Mouse (Mus musculus): Measurements from ENCODE around the gene Eed. TPM values are rescaled to one million over a fixed set of nuclear protein-coding genes. Genes with fewer than 3 reads are reported as not detected.

Gene Eed
- 10 to 100 TPM; 24.7 to 27.3 TPM for total RNA-seq (2021)
- 12.0 and 16.8 TPM in 2 replicates for polyA plus RNA-seq (2012; rRNA removed)
- long read RNA-seq, transcript Eed-201 (12 exons, 2,067 nt): major isoform, 15 of 19 reads
- long read RNA-seq, partial matches to known transcripts: 1 of 19 reads
- long read RNA-seq, other reads (novel, unspliced or antisense): 3 of 19 reads

GRCm38 (mm10) chr7:89980485-89981422 is at the start of gene Eed:
Gene Eed, minus strand, starts transcription at chr7:89980983.
- intact Hi-C loops (cut with DNase I): loop anchor here (2.0 kb wide), 1 partner anchor 40 kb away; the partner anchor contains the start of gene Hikeshi
- peak within 1 kb of the TSS; percentile 93 for H3K9ac ChIP-seq (ENCODE audit: low read depth, low read length)
- 0 out of 2 replicates have a peak, but pooled peaks have one; percentile 19 for TF ChIP-seq EP300 (IDR thresholded peaks at IDR 0.05; ENCODE audit: insufficient read depth, low read depth, low read length)
- peak; percentile 72 for TF ChIP-seq POLR2A (IDR thresholded peaks at IDR 0.05; ENCODE audit: insufficient read depth, low read depth, low read length)
- TF ChIP-seq CTCF (IDR thresholded peaks at IDR 0.05): no peak
- H3K36me3 ChIP-seq (ENCODE audit: control insufficient read depth, insufficient read depth, low read length): peaks cover 13% of the 10 kb centered on the region
- peak; percentile 94 to 96 for DNase-seq
- peak within 1 kb of the TSS; percentile 62 for H3K4me3 ChIP-seq
- WGBS: under 1% methylated on average over 87 of the region's 87 CpGs
- H3K79me2 ChIP-seq (replicated peaks; ENCODE audit: control insufficient read depth, insufficient read depth, low read length): no peaks in the 10 kb centered on the region
- peaks cover 5% of the 10 kb centered on the region for H3K4me1 ChIP-seq (ENCODE audit: control insufficient read depth, insufficient read depth, low read length)
- no peaks in the 10 kb centered on the region for H3K27me3 ChIP-seq (ENCODE audit: control insufficient read depth, insufficient read depth, low read length)
- peak within 1 kb of the TSS; percentile 98 for H3K27ac ChIP-seq

- peaks cover 12% of the 10 kb centered on the region for H3K36me3 ChIP-seq (ENCODE audit: control insufficient read depth, insufficient read depth, low read length)
- peak; percentile 71 to 81 for DNase-seq
- TF ChIP-seq CTCF (IDR thresholded peaks at IDR 0.05) (peak; percentile 40), POLR2A (IDR thresholded peaks at IDR 0.05; ENCODE audit: insufficient read depth, low read depth, low read length) (peak; percentile 73), EP300 (IDR thresholded peaks at IDR 0.05; ENCODE audit: insufficient read depth, low read depth, low read length) (peak; percentile 100)
- peak overlapping the region; percentile 74 for H3K9ac ChIP-seq (ENCODE audit: low read depth, low read length)
- H3K79me2 ChIP-seq (replicated peaks; ENCODE audit: control insufficient read depth, insufficient read depth, low read length): no peaks in the 10 kb centered on the region
- WGBS: 12% methylated on average over 20 of the region's 20 CpGs
- intact Hi-C loops (cut with DNase I): loop anchor here (1.0 to 5.0 kb wide), 3 partner anchors 37 to 100 kb away; partner anchors contain the start of gene Picalm
- H3K4me1 ChIP-seq (ENCODE audit: control insufficient read depth, insufficient read depth, low read length): peaks cover 29% of the 10 kb centered on the region
- no peaks in the 10 kb centered on the region for H3K27me3 ChIP-seq (ENCODE audit: control insufficient read depth, insufficient read depth, low read length)
- H3K4me3 ChIP-seq: peak overlapping the region; percentile 35
- H3K27ac ChIP-seq: peak overlapping the region; percentile 93
Observed at GRCm38 (mm10) chr7:90029548-90030485, 49.0 kb upstream of the Eed start.

GRCm38 (mm10) chr7:90028888-90029547 is 48.2 kb upstream of the Eed start:
- TF ChIP-seq POLR2A (IDR thresholded peaks at IDR 0.05; ENCODE audit: insufficient read depth, low read depth, low read length): no peak
- TF ChIP-seq EP300 (IDR thresholded peaks at IDR 0.05; ENCODE audit: insufficient read depth, low read depth, low read length): no peak
- TF ChIP-seq CTCF (IDR thresholded peaks at IDR 0.05): no peak
- peak overlapping the region; percentile 39 for H3K9ac ChIP-seq (ENCODE audit: low read depth, low read length)
- peaks cover 12% of the 10 kb centered on the region for H3K36me3 ChIP-seq (ENCODE audit: control insufficient read depth, insufficient read depth, low read length)
- H3K4me3 ChIP-seq: peak overlapping the region; percentile 35; the same call in 1 of the 2 replicates
- WGBS: 12% methylated on average over 8 of the region's 8 CpGs
- intact Hi-C loops (cut with DNase I): no loop called here
- H3K27ac ChIP-seq: peak overlapping the region; percentile 93
- peak; percentile 48 to 51 for DNase-seq
- peaks cover 28% of the 10 kb centered on the region for H3K4me1 ChIP-seq (ENCODE audit: control insufficient read depth, insufficient read depth, low read length)
- no peaks in the 10 kb centered on the region for H3K79me2 ChIP-seq (replicated peaks; ENCODE audit: control insufficient read depth, insufficient read depth, low read length)
- no peaks in the 10 kb centered on the region for H3K27me3 ChIP-seq (ENCODE audit: control insufficient read depth, insufficient read depth, low read length)

GRCm38 (mm10) chr7:90024975-90025374 is 44.2 kb upstream of the Eed start:
- peaks cover 24% of the 10 kb centered on the region for H3K4me1 ChIP-seq (ENCODE audit: control insufficient read depth, insufficient read depth, low read length)
- no peak for DNase-seq
- peak overlapping the region; percentile 84 for H3K27ac ChIP-seq
- WGBS: 72% methylated on average over 6 of the region's 6 CpGs
- no peak overlapping the region for H3K4me3 ChIP-seq
- TF ChIP-seq CTCF (IDR thresholded peaks at IDR 0.05) (no peak), POLR2A (IDR thresholded peaks at IDR 0.05; ENCODE audit: insufficient read depth, low read depth, low read length) (no peak), EP300 (IDR thresholded peaks at IDR 0.05; ENCODE audit: insufficient read depth, low read depth, low read length) (no peak)
- intact Hi-C loops (cut with DNase I): no loop called here
- H3K36me3 ChIP-seq (ENCODE audit: control insufficient read depth, insufficient read depth, low read length): peaks cover 10% of the 10 kb centered on the region
- no peaks in the 10 kb centered on the region for H3K79me2 ChIP-seq (replicated peaks; ENCODE audit: control insufficient read depth, insufficient read depth, low read length)
- H3K27me3 ChIP-seq (ENCODE audit: control insufficient read depth, insufficient read depth, low read length): no peaks in the 10 kb centered on the region
- no peak overlapping the region for H3K9ac ChIP-seq (ENCODE audit: low read depth, low read length)

All from heart, adult 2 months (tissue).